Mouse (Mus musculus): ENCODE data around the gene Gm5741.

Gene Gm5741

GRCm38 (mm10) chr8:85027922-85028321, 39.9 kb downstream of the Gm5741 start:
- DNase-seq (ENCODE audit: low spot score) = no peak

DNA sequence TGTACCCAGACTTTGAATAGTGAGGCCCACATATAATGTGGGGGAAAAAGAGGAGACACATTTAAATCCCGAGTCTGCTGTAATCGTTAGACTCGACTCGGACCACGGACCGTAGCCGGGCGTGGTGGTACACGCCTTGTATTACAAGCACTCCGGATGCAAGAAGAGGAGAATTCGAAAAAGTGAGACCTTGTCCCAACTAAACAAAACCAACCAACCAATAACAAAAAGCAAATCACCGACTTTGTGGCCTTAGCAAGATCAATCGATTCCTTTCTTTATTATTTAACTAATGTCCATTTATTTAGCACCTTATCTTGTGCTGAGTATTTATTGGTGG, 40.3 kb downstream of the Gm5741 start:
- DNase-seq (ENCODE audit: low spot score) = no peak

DNA sequence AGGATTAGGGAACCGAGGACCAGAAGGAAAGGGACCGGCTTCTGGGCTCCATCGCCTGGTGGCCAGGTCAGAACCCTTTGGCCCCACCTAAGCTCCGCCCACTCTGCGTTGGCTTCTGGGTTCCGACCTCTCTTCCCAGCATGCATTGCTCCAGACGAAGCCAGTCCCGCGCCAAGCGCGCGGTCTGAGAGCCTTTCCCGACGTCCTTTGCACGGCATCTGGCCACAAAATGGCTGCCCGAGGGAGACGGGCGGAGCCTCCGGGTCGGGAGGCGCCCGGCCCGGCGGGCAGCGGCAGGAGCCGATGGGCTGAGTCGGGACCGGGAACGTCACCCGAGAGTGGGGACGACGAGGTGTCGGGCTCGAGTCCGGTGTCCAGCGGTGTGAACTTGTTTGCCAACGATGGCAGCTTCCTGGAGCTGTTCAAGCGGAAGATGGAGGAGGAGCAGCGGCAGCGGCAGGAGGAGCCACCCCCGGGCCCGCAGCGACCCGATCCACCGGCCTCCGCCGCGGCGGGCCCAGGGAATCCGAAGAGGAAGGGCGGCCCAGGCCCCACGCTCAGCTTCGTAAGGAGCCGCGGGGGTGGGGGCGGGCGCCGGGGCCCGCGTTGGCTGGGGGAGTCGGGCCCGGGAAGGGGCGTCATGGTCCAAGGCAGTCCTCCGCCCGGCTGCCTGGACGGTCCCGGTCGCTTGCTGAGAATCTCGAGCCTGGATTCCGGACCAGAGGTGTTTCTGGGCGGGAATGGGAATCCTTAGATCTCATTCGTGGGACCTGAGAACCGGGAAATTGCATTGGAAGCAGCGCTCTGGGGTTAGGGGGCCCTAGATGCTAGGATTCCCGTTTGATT, 40.9 kb downstream of the Gm5741 start, which contains the start of gene Trir:
Gene Trir (plus strand): TSS at position 154 of the 846 bp plus-strand sequence.
- DNase-seq (ENCODE audit: low spot score) = peak; percentile 98

DNA sequence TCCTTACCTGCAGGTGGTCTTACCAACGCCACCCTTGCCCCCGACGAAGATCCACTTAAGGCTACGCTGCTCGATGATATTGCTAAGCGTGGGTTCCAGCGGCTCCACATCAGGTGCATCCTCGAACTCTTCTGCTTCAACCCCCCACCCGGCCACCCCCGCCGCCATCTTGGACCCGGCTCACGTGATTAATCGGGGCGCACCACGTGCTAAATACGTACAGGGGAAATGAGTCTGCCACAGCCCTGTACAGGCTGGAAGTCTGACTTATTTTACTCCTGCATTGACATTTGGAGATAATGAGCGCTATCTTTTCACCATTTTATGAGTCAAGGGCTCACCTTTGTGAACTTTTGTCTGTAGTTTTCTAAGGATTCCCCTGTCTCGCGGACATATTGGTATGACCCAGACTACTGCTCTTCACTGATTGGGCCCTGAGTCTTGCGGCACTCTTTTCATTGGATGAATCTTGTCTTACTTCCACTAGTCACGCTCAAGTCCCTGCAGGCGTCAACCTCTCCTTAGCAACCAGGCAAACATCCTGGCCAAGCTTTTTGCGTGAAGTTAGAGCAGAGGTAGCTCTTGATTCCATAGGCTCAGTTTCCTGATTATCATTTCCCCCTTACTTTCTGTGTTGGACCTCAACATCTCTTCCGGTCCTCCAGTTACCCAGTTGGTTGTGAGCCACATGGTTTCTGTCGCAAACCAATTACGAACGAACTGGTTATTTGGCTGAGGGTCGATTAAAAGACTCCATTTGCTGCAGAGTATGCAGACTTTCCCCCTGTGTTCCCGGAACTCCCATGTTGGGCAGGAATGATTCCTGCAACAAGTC, 42.5 kb downstream of the Gm5741 start, which contains the start of gene Asna1:
Gene Asna1 (minus strand): TSS at position 184 of the 835 bp plus-strand sequence.
- peak; percentile 88 for DNase-seq (ENCODE audit: low spot score)

DNA sequence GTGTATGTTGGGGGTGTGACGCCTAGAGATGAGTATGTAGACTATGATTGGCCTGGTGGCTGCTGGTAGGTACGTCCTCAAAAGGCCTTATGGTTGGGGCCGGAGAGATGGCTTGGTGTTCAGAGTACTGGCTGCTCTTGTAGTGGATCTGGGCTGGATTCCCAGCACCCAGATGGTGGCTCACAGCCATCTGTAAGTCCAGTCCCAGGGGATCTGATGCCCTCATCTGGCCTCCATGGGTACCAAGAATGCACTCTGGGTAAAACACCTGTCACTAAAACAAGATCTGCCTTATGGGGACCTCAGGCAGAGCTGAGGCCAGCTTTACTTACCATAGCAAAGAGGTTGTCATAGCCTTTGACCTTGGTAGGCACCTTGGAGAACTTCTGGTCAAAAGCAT, 43.9 kb downstream of the Gm5741 start:
- no peak for DNase-seq (ENCODE audit: low spot score)

GRCm38 (mm10) chr8:85021514-85022055, 46.2 kb downstream of the Gm5741 start:
- no peak for DNase-seq (ENCODE audit: low spot score)

Data from testis, postnatal 10 days (tissue).